Mouse (Mus musculus) frontal cortex, postnatal 25 days (tissue): ENCODE measurements around the gene Reg3g.
"Not testable (repeated sequence)": the region's sequence is repeated elsewhere in the genome, so short reads cannot be mapped to it uniquely, and the experiment has no call there.

Experiments
- DNase-seq, 2 experiments: peaks; one replicate each; pipeline ENCODE4 v3.0.0; 2022; ENCODE audit warnings: low spot score in 2 of 2

Gene Reg3g

GRCm38 (mm10) chr6:78468772-78469171 lies at the start of gene Reg3g:
TSS of gene Reg3g (minus strand) at chr6:78468872.
- no peak for DNase-seq

GRCm38 (mm10) chr6:78515777-78516446 lies 47.2 kb upstream of the Reg3g start:
- DNase-seq, result no peak

DNA sequence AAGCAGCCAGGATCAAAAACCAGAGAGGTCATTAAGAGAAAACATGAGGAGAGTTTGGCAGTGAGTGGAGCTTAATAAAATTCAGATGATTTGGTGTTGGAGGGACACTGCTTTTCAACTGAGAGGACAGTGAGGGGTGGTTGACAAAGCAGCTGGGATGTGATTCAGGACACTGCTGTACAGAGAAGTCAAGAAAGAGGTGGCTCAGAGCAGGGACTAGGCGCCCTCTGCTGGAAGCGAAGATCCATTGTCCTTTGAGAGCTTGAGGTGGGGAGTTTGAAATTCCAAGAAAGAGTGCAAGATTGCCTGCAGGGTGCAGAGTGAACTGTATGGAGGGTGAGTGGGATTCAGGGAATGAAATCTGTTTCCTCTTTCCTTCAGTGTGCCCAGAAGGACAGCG lies 44.2 kb upstream of the Reg3g start:
- peak; percentile 19 to 33 for DNase-seq

GRCm38 (mm10) chr6:78510173-78510900 lies 41.7 kb upstream of the Reg3g start:
- no peak for DNase-seq

GRCm38 (mm10) chr6:78505745-78506144 lies 37.1 kb upstream of the Reg3g start:
- DNase-seq, result no peak

DNA sequence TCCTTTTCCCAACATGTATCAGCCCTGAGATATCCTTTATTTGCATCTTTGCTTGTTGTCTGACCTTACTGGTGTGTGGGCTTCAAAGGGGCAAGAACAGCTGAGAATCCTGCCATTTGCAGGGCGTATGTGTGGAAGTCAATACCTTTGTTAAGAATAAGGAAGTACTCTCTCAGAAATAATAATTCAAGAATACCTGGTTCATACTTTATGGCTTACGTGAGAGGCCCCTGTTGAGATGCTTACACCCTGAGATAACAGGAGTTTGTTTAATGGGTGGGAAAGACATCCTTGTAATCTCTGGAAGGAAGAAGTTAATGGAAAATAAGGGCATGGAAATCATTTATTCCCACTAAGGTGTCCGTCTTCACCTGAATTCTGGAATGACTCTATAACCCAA lies 26.0 kb upstream of the Reg3g start:
- no peak for DNase-seq

- DNase-seq, result no peak
These were observed 615 bp upstream of the Reg3g start for GRCm38 (mm10) chr6:78469287-78469686.

GRCm38 (mm10) chr6:78463266-78463665 lies 5.4 kb downstream of the Reg3g start:
- no peak for DNase-seq

DNA sequence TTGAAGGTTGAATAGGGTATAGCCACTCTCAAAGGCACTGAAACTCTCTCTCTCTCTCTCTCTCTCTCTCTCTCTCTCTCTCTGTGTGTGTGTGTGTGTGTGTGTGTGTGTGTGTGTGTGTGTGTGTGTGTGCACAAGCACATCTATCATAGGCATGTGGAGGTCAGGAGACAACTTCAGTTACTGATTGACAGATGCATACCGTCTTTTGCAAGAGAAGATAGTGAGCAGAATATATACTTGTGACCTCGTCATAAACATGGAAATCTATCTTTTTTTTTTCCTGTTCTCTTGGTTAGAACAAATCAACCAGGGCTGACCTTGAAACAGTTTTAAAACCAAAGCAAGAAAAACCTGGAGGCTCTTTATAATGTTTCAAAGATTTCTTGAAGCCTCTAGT lies 6.3 kb downstream of the Reg3g start:
- DNase-seq, result no peak

- DNase-seq, result peak; percentile 3 to 19
These were observed 8.4 kb downstream of the Reg3g start for GRCm38 (mm10) chr6:78460191-78460825.

DNA sequence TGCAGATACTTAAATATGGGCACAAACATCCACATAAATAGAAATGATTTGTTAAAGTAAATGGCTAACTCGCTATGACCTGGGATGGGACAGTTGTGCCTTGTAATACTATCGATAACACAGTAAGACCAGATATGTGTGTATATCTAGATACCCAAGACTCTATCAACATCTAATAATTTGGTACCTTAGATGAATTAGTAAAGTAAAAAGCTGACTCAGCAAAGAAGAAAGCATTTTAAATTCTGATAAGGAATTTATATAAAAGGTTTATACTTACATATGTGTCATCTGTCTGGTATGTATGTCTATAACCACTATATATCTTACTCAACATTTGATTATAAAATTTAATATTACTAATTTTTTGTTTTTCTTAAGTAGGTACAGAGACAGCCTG lies 15.9 kb downstream of the Reg3g start:
- no peak for DNase-seq

DNA sequence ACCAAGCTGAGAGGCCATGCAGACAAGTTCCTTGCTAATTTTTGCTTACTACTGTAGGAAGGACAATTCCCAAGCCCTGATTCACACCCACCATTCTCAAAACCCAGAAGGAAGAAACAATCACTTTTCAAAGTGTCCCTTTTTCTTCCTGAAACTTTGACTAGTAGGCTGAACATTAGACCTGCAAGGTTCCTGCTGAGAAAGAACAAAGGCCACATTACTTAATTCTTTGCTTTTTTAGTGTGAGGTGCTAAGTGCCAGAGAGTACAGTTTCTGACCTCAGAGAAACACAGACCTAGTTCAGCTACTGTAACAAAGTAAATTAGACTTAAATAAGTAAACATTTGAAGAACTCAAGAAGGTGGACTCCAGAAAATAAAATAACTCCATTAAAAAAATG lies 20.3 kb downstream of the Reg3g start:
- DNase-seq, result no peak

- no peak for DNase-seq
These were observed 21.5 kb downstream of the Reg3g start for GRCm38 (mm10) chr6:78447202-78447601.

DNA sequence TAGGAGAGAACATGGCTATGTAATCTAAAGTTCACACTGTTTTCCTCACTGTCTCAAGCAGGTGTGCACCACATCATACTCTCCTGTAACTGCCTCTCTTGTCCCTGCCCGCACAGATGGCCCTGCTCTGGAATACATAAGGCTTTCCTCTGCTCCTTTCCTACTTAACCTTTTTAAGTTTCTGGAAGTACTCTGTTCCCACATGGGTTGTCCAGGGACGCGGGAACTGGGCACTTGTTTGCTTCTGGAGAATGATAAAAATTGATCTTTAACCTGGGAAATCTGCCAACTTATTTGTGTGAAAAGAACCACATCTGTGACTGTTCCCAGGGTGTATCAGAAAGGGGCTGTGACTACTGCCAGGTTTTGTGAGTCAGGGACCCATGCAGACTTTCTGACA lies 43.2 kb downstream of the Reg3g start:
- no peak for DNase-seq

DNA sequence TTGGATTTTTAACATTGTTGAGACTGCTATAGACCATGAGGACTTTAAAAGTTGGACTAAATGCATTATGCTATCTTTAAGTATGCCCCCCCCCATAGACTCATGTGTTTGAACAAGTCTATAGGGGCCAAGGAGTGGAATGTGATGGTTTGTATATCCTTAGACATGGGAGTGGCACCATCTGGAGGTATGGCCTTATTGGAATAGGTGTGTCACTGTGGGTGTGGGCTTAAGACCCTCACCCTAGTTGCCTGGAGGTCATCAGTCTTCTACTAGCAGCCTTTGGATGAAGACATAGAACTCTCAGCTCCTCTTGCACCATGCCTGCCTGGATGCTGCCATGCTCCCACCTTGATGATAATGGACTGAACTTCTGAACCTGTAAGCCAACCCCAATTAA lies 46.3 kb downstream of the Reg3g start, which contains the start of gene Reg1:
Gene Reg1 (plus strand): TSS at position 301 of the 400 bp plus-strand sequence.
- DNase-seq, result not testable (repeated sequence)
